Mouse (Mus musculus) G1E (cell line): ENCODE results near the gene Mrps16.

ENCODE experiments used
- CTCF ChIP-seq: IDR thresholded peaks from 2 replicates; pipeline ENCODE4 v1.5.1; 2012; ENCODE audit warnings: low read depth, low read length, inconsistent platforms, mixed read lengths
- GATA1 ChIP-seq: IDR thresholded peaks from 2 replicates; pipeline ENCODE4 v1.6.1; 2012; ENCODE audit warnings: borderline replicate concordance, low read length, inconsistent platforms, mixed read lengths
- POLR2AphosphoS5 ChIP-seq: IDR thresholded peaks from 2 replicates; pipeline ENCODE4 v1.6.1; 2012; ENCODE audit warnings: low read depth, low read length, inconsistent platforms; ENCODE audit not compliant: insufficient replicate concordance
- TAL1 ChIP-seq: conservative IDR thresholded peaks from 2 replicates; pipeline ENCODE4 v1.6.1; 2012; ENCODE audit warnings: low read depth, low read length, inconsistent platforms, mixed read lengths

DNA sequence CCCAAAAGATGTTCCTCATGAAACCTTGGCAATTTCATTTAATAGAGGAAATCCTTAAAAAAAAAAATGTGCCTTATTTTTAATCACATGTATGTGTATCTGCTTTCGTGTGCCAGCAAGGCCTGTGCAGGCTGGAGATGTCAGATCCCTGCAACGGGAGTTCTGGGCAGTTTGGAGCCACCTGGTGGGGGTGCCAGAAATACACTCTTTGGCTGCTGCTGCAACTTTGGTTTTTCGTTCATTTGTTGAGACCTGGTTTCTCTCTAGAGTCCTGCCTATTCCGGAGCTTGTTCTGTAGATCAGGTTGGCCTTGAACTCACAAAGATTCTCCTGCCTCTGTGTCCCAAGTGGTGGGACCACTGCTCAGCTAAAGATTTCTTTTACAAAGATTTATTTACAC is 5.4 kb upstream of the Mrps16 start:
- TF ChIP-seq CTCF (no peak), GATA1 (no peak), POLR2AphosphoS5 (no peak), TAL1 (no peak)
